Mouse (Mus musculus): Measurements from ENCODE around the gene Tnfrsf8. TPM values are rescaled to one million over a fixed set of nuclear protein-coding genes. Genes with fewer than 3 reads are reported as not detected.

The Tnfrsf8 gene
- polyA plus RNA-seq, 1 experiment: 0.64 TPM

DNA sequence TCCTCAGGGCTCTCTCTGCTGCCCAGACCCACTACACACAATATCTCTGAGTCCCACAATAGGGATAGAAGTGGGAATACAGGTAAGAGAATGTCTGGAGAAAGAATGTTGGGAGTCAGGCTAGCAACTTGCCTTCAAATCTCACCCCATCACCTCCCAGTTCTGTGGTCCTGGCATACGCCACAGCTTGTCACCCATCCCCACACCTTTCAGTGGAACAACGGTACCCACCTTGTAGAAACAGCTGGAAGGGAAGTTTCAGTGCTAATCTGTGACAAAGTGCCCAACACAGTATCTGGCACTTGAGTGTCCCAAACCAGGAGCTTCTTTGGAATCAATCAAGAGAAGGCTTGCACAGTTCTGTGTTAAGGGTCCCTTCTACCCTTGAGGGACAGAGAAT is 70.3 kb downstream of the Tnfrsf8 start:
- no peak for DNase-seq (ENCODE audit: low read depth, low spot score)

DNA sequence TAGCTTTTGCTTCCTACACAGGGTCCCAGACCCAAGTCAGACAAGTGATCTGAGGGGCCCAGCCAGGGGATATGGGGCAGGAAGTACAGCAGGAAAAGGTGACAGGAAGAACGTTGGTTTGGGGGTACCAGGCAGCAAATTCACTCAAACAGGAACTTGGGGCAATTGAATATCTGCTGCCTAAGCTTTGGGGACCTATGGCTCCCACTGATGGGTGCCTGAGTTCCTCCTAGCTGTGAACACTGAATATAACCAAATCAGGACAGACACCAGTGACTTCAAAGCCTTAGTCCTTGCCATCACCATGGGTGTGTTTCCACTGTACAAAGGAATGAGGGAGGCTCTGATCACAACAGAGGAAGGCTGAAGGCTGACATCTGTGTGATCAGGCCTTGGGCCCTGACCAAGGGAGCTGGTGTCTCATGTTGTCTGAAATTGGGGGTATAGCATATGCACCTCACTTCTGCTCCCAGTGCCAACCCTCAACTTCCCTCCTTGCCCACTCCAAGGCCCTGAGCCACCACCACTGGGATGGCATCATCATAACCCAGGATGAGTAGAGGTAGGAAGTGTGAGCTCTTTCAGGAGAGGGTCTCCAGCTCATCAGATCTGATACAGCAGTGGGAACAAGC is 72.1 kb downstream of the Tnfrsf8 start:
- 65% methylated on average over 1 of the region's 1 CpGs for WGBS
- DNase-seq (ENCODE audit: low read depth, low spot score): no peak

More for the DNA sequence above, 70.3 kb downstream of the Tnfrsf8 start:
- 92% methylated on average over 2 of the region's 2 CpGs for WGBS

DNA sequence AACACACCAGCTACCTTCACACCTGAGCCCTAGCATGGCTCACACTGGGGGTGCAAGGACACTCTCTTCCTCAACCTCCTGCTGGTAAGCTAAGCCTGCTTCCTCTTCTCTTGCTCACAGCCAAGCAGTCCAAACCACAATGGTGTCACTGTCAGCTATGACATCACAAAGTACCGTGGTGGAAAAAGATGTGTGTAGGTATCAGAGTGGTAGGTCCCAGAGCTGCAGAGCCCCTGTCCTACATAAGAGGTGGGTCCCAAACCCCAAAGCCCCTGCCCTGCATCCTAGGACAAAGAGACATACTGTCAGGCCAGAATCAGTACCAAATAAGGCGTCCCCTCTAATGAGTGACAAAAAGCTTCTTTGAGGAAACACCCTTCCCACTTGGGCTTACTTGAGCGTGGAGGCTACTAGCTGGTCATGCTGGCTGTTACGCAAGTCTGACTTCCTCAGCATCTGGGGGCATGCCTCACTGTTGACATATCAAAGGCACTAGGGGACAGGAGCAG is 74.2 kb downstream of the Tnfrsf8 start:
- 79% methylated on average over 4 of the region's 4 CpGs for WGBS
- DNase-seq (ENCODE audit: low read depth, low spot score): no peak

DNA sequence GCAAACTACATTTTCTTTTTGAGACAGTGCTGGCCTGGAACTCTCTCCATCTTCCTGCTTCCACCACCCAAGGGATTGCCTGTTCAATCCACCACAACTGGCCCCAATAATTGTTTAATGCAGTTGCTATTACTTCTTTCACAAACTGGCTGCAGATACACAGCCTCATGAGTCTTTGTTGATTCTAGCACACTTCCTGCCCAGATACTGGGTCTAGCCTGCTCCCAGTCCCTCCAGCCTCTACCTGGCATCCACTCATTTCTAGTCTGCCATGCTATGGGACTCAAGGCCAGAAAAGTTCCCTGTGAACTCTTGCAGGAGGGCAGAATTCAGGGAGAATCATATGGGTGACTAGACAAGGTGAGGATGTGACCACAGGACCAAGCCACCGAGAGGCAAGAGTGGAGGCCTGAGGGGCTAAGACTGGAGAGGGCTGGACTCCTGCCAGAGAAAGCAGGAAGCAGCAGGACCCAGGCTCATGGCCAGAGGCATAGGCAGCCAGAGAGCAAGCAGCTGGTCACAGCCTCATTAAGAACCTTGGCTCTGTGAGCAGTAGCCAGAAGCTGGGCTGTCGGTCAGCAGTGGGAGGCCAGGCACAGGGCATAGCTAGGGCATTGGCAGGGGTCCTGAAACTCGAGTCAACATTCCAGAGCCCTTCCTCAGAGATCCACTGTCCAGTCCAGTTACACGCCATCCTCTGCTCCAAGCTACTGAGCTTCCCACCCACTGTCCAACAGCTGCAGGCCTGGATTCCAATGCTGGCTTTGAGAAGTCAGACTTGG is 75.7 kb downstream of the Tnfrsf8 start:
- WGBS: 24% methylated on average over 4 of the region's 4 CpGs
- DNase-seq (ENCODE audit: low read depth, low spot score): no peak

DNA sequence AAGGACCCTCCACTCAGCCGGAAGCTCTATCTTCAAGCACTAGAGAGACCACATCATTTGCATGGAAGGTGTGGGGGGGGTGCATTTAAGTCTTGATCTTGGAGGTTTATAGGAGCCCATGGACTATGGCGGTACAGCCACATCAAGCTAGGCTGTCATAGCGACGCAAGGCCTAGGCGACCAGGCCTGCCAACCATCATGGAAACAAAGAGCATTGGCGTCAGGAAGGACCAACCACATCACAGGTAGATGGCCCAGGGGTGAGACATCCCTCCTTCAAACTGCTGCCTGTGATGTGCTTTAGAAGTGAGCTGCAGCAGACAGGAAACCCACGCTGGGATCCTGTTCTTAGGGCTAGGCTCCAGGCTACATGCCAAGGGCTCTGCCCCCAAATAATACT is 78.9 kb downstream of the Tnfrsf8 start:
- DNase-seq (ENCODE audit: low read depth, low spot score): no peak
- WGBS: 79% methylated on average over 7 of the region's 7 CpGs

DNA sequence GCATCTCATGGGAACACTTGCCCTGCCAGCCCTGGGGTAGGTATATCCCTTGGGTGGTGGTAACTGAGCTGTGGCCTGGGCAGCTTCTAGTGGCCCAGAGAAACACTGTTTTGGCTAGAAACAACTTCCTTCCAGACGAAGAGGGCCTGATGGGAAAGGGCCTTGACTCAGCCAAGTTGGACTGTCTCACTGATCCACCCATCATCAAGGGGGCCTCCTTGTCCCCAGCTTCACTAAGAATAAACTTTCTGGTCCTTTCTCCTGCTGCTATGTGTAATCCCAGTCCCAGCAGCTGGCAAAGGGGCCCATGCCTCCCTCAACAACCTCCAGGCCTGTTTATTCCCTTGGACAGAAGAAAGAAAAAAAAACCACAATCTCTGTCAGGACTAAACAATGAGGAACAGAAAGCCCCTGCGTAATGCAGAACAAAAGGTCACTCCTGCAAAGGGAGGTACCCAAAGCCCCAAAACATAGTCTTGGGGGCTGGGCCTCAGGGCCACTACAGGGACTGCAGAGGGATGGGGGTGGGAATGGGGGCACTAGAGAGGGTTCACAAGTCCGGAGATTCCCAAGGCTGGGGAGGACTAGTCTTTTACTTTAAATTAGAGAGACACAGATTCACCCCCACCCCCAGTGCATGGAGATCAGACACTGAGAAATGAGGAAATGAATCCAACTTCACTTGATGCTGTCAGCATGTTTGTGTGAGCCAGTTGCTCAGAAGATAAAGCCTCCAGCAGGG is 81.3 kb downstream of the Tnfrsf8 start:
- DNase-seq (ENCODE audit: low read depth, low spot score): no peak
- WGBS: 53% methylated on average over 3 of the region's 3 CpGs

DNA sequence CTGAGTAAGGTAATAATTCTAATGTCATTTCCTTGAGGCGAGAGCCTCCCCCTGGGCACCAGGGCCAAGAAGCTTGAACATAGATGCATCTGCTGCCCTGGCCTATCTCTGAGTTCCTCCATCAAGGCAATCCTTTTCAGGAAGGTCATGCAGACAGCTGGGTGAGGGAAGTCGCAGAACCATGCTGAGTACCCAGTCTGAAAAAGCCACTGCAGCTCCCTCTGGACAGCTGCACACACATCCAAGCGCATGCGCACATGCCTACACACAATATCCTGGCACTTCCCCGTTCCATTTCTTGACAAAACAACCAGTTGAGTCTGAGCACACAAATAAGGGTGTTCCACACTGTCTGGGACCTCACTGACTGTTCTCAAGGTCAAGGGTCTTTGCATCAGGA is 83.2 kb downstream of the Tnfrsf8 start:
- WGBS: 88% methylated on average over 5 of the region's 5 CpGs

DNA sequence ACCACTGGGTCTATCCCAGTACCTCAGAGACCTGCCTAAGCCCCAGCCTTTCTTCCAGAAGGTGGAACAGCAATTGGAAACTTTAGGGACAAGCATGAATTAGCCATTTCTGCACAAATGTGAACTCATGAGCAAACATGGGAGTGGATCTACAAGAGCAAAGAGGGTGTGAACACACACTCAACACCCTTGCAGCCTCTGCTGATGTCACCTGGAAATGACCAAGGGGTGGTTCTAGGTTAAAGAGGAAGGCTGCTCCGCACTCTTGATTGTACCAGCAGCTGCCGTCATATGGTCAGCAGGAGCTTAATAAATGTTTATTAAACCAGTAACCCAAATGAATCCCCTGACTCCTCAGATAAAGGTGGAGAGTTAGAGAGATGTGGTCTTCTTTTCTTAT is 84.3 kb downstream of the Tnfrsf8 start:
- no peak for DNase-seq (ENCODE audit: low read depth, low spot score)
- 57% methylated on average over 2 of the region's 2 CpGs for WGBS

More for the DNA sequence above, 83.2 kb downstream of the Tnfrsf8 start:
- no peak for DNase-seq (ENCODE audit: low read depth, low spot score)

DNA sequence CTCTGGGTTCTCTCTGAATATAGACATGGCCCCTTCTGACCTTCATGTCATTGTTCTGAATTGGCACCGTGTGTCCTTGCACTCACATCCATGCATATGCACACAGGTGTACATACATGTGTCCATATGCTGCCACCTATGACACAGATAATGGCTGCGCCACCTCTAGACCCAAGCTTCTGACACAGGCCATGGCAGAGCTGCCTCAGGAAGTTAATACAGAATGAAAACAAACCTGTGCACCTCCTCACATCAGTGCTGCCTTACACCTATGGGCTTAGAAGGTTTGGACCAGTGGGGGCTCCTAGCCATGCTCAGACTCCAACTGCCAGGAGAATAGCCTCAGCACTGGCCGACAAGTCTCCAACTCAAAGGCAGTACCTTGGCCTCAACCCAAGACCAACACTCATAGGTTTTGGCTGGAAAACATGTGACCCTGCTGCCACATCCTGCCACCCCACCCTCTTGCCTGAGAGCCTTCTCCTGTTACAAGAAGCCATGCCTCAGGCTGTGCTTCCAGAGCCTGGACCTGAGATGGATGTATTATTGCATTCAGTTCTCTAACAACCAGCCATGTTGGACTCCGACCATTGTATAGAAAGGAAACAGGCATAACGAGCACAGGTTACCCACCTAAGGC is 85.3 kb downstream of the Tnfrsf8 start:
- WGBS: 79% methylated on average over 5 of the region's 5 CpGs
- DNase-seq (ENCODE audit: low read depth, low spot score): no peak

DNA sequence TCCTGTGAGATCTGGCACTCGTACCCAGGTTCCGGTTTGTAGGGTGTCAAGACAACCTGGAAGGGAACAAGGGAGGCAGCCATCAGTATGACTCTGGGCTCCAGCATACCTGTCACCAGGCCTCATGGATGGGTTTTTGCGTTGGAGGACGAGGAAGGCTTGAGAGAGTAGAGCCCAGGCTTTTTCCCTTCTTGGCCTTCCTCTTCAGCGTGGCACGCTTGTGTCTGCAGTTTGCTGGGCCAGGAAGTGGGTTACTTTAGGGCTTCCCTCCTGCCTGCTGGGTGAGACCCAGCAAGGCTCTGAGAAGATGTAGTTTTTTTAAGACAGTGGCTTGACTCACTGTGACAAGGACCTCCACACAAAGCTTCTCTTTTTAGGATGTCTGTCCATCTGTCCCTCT is 85.9 kb downstream of the Tnfrsf8 start:
- WGBS: 89% methylated on average over 6 of the region's 6 CpGs
- DNase-seq (ENCODE audit: low read depth, low spot score): no peak

DNA sequence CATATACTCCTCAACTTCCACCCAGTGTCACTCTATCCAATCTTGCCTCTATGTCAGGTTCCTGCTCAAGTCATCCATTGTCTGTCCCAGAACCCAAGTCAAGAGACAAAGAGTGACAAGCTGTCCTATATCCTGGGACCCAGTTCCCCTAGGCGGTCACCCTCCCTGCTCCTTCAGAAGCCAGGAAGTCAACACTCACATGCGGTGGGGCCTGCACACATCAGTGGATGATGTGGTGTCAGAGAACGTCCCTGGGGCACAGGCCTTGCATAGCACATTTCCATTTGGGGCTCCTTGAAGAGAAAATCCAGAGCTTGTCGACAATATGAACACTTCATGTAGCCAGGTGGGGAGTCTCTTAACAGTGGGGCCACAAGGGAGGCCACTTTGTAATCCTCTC is 90.4 kb downstream of the Tnfrsf8 start:
- WGBS: 95% methylated on average over 4 of the region's 4 CpGs
- DNase-seq (ENCODE audit: low read depth, low spot score): no peak

DNA sequence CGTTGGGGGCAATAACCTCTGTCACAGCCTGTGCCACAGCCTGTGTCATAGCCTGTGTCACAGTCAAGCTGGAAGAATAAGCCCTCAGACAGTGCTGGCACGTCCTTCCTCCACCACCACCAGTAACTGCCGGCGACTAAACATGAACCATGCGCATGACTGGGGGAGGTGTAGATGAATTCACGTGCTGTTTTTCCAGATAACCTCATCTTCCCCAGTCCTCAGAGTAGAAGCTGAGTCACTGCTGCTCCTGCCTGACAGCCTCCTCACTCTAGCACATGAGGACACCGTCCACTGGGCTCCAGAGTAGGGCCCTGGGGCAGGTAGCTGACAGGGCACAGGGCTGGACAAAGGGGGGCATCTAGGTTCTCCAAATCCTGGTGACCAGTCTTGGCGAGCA is 92.9 kb downstream of the Tnfrsf8 start:
- DNase-seq (ENCODE audit: low read depth, low spot score): no peak
- 76% methylated on average over 8 of the region's 8 CpGs for WGBS

DNA sequence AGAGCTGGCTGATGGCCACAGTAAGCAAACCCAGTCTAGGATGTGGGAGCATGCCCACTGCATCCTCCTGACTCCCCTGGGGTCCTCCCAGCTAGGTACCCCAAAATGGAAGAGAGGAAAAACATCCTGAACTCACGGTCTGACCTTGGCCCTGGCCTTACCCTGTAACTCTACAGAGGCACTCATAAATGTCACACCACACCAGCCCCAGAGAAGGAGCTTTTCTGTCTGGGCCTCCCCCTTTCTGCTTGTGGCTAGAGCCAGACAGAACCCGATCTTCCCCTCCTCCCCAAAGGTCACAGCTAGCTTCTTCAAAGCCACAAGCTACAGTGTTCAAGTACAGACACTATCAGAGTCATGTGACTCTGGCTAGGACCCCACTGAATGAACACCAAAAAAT is 93.6 kb downstream of the Tnfrsf8 start:
- WGBS: 60% methylated on average over 2 of the region's 2 CpGs
- DNase-seq (ENCODE audit: low read depth, low spot score): no peak

DNA sequence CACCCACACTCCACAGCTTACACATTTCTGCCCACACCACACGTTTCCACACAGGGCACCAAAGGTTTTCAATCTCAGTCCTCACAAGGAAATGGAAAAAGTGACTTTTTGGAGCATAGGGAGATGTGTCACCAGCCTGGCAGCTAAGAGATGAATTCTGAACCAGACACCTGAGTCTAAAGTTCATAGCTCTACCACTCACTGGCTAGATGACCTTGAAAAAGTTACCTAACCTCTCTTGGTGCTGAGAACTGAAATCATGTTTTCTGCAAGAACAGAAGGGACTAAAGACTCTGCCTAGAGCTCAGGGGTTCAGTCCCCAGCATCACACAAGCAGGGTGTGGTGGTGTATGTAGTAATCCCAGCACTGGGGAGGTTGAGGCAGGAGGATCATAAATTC is 95.0 kb downstream of the Tnfrsf8 start:
- 92% methylated on average over 1 of the region's 1 CpGs for WGBS
- DNase-seq (ENCODE audit: low read depth, low spot score): no peak

DNA sequence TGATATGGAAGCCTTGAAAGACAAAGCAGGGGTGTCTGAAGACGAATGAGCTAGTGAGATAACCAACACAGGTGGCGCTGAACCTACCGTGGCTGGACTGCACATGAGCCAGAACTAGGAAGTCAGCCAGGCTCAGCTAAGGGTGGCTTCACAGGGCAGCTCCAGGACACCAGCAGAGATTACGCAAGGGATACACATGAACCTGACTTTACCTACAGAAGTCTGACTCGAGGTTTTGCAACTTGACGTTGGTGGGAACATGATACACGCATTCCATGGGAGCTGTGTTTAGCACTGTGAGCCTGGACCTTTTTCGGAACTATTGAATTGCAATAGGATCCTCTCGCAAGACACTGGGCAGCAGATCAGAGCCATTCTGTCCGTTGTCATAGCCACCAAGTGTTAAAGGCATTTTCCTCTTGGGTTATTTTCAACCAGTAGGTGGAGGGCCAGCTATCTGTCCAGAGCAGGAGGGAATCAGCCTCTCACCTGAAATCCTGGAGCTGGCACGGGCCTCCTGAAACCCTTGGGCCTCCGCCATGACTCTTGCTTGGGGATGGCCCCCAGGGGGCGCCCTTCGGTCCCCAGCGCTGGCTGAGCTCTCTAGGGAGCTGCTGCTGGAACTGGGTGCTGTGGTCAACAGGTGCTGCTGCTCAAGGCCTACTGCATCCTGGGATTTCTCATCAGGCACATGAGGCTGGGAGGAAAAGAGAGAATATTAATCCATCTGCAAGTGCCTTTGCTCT is 95.6 kb downstream of the Tnfrsf8 start:
- 66% methylated on average over 15 of the region's 15 CpGs for WGBS
- DNase-seq (ENCODE audit: low read depth, low spot score): no peak

DNA sequence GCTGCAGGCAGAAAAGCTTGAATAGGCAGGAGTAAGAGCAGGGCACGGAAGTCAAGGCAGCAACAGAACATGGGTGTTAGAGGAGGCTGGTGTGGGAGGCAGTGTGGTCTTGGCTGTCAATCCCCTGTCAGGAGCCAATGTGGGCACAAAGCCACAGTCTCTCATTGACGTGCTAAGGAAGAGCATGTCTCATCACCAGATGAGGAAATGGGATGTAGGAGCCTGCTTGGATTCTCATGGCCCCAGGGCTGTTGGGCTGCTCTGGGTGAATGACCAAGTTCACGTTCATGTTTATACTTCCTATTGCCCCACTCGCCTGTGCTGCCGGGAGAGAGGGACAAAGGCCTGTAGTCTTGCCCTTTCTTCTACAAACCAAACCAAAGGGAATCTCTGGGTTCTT is 97.1 kb downstream of the Tnfrsf8 start:
- DNase-seq (ENCODE audit: low read depth, low spot score): no peak
- WGBS: 80% methylated on average over 5 of the region's 5 CpGs

All from large intestine, adult 2 months (tissue).